Mouse (Mus musculus): ENCODE measurements around the gene Slc26a10.
"Not testable (repeated sequence)": the region's sequence is repeated elsewhere in the genome, so short reads cannot be mapped to it uniquely, and the experiment has no call there.

Slc26a10 gene

GRCm38 (mm10) chr10:127181566-127181965 is 1.1 kb upstream of the Slc26a10 start:
- DNase-seq (ENCODE audit: low spot score), result no peak

- no peak for DNase-seq (ENCODE audit: low spot score)
These were observed 226 bp upstream of the Slc26a10 start for GRCm38 (mm10) chr10:127180695-127181047.

GRCm38 (mm10) chr10:127178286-127179027 is 2.0 kb downstream of the Slc26a10 start:
- no peak for DNase-seq (ENCODE audit: low spot score)

- no peak for DNase-seq (ENCODE audit: low spot score)
These were observed 2.7 kb downstream of the Slc26a10 start for GRCm38 (mm10) chr10:127177719-127178118.

GRCm38 (mm10) chr10:127177235-127177634 is 3.2 kb downstream of the Slc26a10 start:
- no peak for DNase-seq (ENCODE audit: low spot score)

GRCm38 (mm10) chr10:127176756-127177155 is 3.7 kb downstream of the Slc26a10 start:
- no peak for DNase-seq (ENCODE audit: low spot score)

- DNase-seq (ENCODE audit: low spot score), result no peak
These were observed 4.2 kb downstream of the Slc26a10 start for GRCm38 (mm10) chr10:127176228-127176627.

GRCm38 (mm10) chr10:127174170-127174569 is 6.3 kb downstream of the Slc26a10 start:
- DNase-seq (ENCODE audit: low spot score), result no peak

GRCm38 (mm10) chr10:127173148-127174065 is 7.0 kb downstream of the Slc26a10 start:
- DNase-seq (ENCODE audit: low spot score), result no peak

GRCm38 (mm10) chr10:127171631-127172200 is 8.7 kb downstream of the Slc26a10 start:
- no peak for DNase-seq (ENCODE audit: low spot score)

- no peak for DNase-seq (ENCODE audit: low spot score)
These were observed 9.6 kb downstream of the Slc26a10 start for GRCm38 (mm10) chr10:127170837-127171272.

- no peak for DNase-seq (ENCODE audit: low spot score)
These were observed 10.4 kb downstream of the Slc26a10 start for GRCm38 (mm10) chr10:127170002-127170401.

GRCm38 (mm10) chr10:127167614-127168192 is 12.7 kb downstream of the Slc26a10 start:
- no peak for DNase-seq (ENCODE audit: low spot score)

- no peak for DNase-seq (ENCODE audit: low spot score)
These were observed 13.5 kb downstream of the Slc26a10 start for GRCm38 (mm10) chr10:127166771-127167613.

GRCm38 (mm10) chr10:127166404-127166715 is 14.1 kb downstream of the Slc26a10 start:
- DNase-seq (ENCODE audit: low spot score), result no peak

GRCm38 (mm10) chr10:127165654-127166403 is 14.6 kb downstream of the Slc26a10 start:
- DNase-seq (ENCODE audit: low spot score), result no peak

- DNase-seq (ENCODE audit: low spot score), result no peak
These were observed 15.1 kb downstream of the Slc26a10 start for GRCm38 (mm10) chr10:127165354-127165653.

GRCm38 (mm10) chr10:127164631-127165353 is 15.7 kb downstream of the Slc26a10 start, which contains the start of gene B4galnt1:
Gene B4galnt1 (plus strand): TSS chr10:127165225.
- no peak for DNase-seq (ENCODE audit: low spot score)

- no peak for DNase-seq (ENCODE audit: low spot score)
These were observed 16.3 kb downstream of the Slc26a10 start for GRCm38 (mm10) chr10:127164190-127164589.

- not testable (repeated sequence) for DNase-seq (ENCODE audit: low spot score)
These were observed 17.6 kb downstream of the Slc26a10 start for GRCm38 (mm10) chr10:127162771-127163261.
